Mouse (Mus musculus): ENCODE results near the gene Rhox4g. TPM values are rescaled to one million over a fixed set of nuclear protein-coding genes. Genes with fewer than 3 reads are reported as not detected.

Gene Rhox4g
- not detected in 2 replicates for polyA plus RNA-seq (2012; rRNA removed)

GRCm38 (mm10) chrX:37651227-37651626 lies at the start of gene Rhox4g:
Rhox4g (minus strand) TSS chrX:37651327.

GRCm38 (mm10) chrX:37673177-37673576 lies 22.1 kb upstream of the Rhox4g start, which contains the start of gene Rhox2h:
Rhox2h (minus strand) TSS chrX:37673277.

GRCm38 (mm10) chrX:37668664-37669063 lies 17.5 kb upstream of the Rhox4g start, which contains the start of gene Rhox3h:
Rhox3h (minus strand) TSS chrX:37668764.

DNA sequence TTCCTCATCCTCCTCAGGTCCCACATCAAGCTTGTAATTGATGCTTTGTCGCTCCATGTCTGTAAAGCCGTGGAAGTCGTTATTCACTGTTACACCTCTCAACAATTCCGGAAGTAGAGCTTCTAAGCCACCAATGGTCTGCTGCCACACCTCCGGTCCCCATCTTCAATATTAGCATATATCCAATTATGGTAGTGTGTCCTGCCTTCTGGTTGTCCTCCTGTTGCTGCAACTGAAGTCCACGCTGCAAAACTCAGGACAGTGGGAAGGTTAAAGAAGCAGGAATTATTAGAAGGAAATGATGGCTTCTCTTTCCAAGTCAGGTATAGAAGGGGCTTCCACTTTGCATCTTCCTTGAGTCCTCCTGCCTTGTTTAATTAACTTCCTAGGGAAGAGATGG lies 7.8 kb downstream of the Rhox4g start, which contains the start of gene Rhox2g:
Gene Rhox2g, minus strand, starts transcription at position 101 of the 400 bp plus-strand sequence.

DNA sequence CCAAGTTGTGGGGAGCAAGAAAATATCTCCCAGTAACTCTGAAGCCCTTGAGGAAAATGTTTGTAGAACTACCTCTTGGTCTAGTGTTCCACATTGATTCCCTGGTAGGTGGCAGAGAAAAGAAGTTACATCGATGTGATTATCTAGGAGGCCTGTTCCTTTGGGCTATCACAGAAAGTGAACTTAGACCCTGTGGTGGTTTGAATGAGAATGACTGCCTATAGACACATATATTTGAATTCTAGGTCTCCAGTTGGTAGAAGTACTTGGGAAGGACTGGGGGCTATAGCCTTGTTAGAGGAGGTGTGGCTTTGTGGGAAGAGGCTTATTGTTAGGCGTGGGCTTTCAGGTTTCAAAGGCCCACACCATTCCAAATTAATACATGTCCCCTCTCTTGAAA lies 22.6 kb downstream of the Rhox4g start, which contains the start of gene Rhox3g:
Gene Rhox3g, minus strand, starts transcription at position 101 of the 400 bp plus-strand sequence.

DNA sequence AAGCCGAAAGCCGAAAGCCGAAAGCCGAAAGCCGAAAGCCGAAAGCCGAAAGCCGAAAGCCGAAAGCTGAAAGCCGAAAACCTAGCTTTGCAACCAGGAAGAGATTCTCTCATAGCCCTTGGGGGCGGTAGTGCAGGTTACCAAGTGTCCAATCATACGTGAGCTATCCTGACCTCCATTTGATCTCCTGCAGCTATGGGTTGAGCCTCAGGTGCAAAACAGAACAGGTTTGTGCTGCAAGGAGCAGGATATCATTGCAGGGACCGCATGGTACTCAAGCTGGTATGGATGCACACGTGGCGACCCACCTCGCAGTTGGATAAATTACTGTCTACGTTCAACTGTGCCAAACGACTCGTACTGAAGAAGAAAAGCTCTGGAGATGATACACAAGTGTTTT lies 43.5 kb downstream of the Rhox4g start, which contains the start of gene Rhox4f:
Gene Rhox4f, minus strand, starts transcription at position 101 of the 400 bp plus-strand sequence.

Other genes with a start within 250 kb of the Rhox4g start
- gene Rhox2b, start 239.3 kb downstream of the Rhox4g start, polyA plus RNA-seq (2012; rRNA removed) = not detected in 2 replicates
- gene Rhox4b, start 218.8 kb downstream of the Rhox4g start, polyA plus RNA-seq (2012; rRNA removed) = not detected in 2 replicates
- not detected in 2 replicates for gene Rhox2c, start 197.6 kb downstream of the Rhox4g start, polyA plus RNA-seq (2012; rRNA removed)
- gene Rhox3c, start 192.7 kb downstream of the Rhox4g start, polyA plus RNA-seq (2012; rRNA removed) = not detected in 2 replicates
- not detected in 2 replicates for gene Rhox4c, start 171.0 kb downstream of the Rhox4g start, polyA plus RNA-seq (2012; rRNA removed)
- gene Rhox2d, start 157.9 kb downstream of the Rhox4g start, polyA plus RNA-seq (2012; rRNA removed) = not detected in 2 replicates
- not detected in 2 replicates for gene Rhox4d, start 137.0 kb downstream of the Rhox4g start, polyA plus RNA-seq (2012; rRNA removed)
- gene Rhox2e, start 120.9 kb downstream of the Rhox4g start, polyA plus RNA-seq (2012; rRNA removed) = not detected in 2 replicates
- not detected in 2 replicates for gene Rhox3e, start 109.3 kb downstream of the Rhox4g start, polyA plus RNA-seq (2012; rRNA removed)
- gene Rhox4e, start 93.9 kb downstream of the Rhox4g start, polyA plus RNA-seq (2012; rRNA removed) = not detected in 2 replicates
- gene Rhox2f, start 79.9 kb downstream of the Rhox4g start, polyA plus RNA-seq (2012; rRNA removed) = not detected in 2 replicates
- not detected in 2 replicates for gene Rhox3f, start 70.3 kb downstream of the Rhox4g start, polyA plus RNA-seq (2012; rRNA removed)
- gene Rhox4f, start 43.6 kb downstream of the Rhox4g start, polyA plus RNA-seq (2012; rRNA removed) = not detected in 2 replicates
- not detected in 2 replicates for gene Rhox3g, start 22.7 kb downstream of the Rhox4g start, polyA plus RNA-seq (2012; rRNA removed)
- gene Rhox2g, start 7.9 kb downstream of the Rhox4g start, polyA plus RNA-seq (2012; rRNA removed) = not detected in 2 replicates
- gene Rhox3h, start 17.4 kb upstream of the Rhox4g start, polyA plus RNA-seq (2012; rRNA removed) = not detected in 2 replicates
- not detected in 2 replicates for gene Rhox2h, start 21.9 kb upstream of the Rhox4g start, polyA plus RNA-seq (2012; rRNA removed)
- 0.21 TPM in 1 of 2 replicates, not detected in the other for gene Rhox5, start 153.5 kb upstream of the Rhox4g start, polyA plus RNA-seq (2012; rRNA removed)
- not detected in 2 replicates for gene Rhox6, start 175.6 kb upstream of the Rhox4g start, polyA plus RNA-seq (2012; rRNA removed)
- gene Rhox7a, start 180.4 kb upstream of the Rhox4g start, polyA plus RNA-seq (2012; rRNA removed) = not detected in 2 replicates
- not detected in 2 replicates for gene Rhox8, start 227.6 kb upstream of the Rhox4g start, polyA plus RNA-seq (2012; rRNA removed)
- not detected in 2 replicates for gene Rhox7b, start 245.9 kb upstream of the Rhox4g start, polyA plus RNA-seq (2012; rRNA removed)

Data from colon, adult 2 months (tissue).